Mouse (Mus musculus) retina, postnatal 1 day (tissue): ENCODE measurements around the gene Hipk2.

Experiments used
- DNase-seq: peaks from one replicate; pipeline ENCODE4 v3.0.0-alpha.2; 2012

The Hipk2 gene

GRCm38 (mm10) chr6:38826857-38827256 is 49.1 kb downstream of the Hipk2 start:
- no peak for DNase-seq

GRCm38 (mm10) chr6:38825886-38826285 is 50.1 kb downstream of the Hipk2 start:
- no peak for DNase-seq

DNA sequence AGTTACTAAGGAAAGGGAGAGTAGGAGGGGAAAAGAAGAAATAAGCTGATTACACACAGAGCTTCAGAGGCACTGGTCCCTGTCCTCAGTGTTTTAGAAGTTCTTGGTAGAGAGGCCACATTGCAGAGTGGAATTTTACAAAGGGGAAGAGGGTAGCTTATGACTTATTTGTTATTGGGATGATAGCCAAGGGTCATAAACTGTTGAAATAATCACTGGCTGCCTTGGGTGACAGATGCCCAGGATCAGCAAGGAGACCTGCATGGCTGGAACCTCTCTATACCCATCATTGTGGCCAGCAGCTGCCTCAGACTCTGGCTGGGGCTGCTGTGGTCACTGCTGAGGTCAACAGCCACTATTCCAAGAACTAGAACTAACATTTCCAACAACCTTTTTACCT is 52.1 kb downstream of the Hipk2 start:
- DNase-seq, result no peak

DNA sequence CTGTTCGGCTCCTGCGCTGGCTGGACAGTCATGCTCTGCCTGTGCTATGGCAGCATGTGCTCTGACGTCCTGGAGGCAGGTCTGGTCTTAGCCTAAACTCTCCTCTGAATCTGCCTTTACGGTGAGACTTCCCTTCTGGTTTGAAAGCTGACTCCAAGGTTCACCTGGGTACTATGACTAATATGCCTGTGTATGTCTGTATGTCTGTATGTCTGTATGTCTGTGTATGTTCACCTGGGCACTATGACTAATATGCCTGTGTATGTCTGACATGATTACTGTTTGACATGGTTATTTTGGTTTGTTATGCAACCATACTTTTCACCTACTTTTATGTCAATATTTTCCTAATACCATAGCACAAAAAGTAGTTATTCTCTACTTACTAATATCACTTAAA is 52.8 kb downstream of the Hipk2 start:
- no peak for DNase-seq

- DNase-seq, result no peak
These were observed 54.3 kb downstream of the Hipk2 start for GRCm38 (mm10) chr6:38821686-38822085.

DNA sequence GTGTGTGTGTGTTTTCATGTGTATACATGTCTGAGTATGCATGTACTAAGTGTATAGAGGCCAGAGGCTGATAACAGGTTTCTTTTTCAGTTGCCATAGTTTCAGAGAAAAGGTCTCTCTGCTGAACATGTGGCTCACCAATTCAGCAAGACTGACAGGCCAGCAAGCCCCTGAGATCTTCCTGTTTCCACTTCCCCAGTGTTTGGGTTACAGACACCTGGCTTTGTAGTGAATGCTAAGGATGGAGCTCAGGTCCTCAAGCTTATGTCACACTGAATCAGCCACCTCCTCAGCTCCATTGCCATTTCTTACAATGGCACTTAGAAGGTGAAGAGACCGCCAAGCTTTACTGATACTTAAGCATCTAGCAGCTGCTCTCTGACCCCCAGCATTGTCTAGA is 55.1 kb downstream of the Hipk2 start:
- DNase-seq, result no peak

GRCm38 (mm10) chr6:38816216-38816615 is 59.7 kb downstream of the Hipk2 start:
- no peak for DNase-seq

DNA sequence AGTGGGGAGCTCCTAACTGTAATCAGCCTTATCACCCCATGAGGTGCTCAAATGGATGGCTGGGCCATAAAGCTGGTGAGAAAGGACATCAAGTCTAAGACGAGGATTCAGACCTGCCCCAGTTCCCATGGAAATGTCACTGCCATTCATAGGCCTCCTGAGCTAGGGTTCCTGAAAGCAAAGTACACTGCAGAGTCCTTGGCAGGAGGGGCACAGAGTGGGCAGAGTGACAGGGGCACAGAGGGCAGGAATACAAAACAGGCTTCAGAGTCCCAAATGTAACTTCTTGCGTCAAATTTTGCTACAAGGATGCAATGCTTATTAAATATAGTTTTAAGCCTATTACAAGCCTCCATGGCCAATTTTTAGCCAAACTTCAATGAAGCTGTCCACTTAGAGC is 60.4 kb downstream of the Hipk2 start:
- DNase-seq, result no peak

- no peak for DNase-seq
These were observed 61.3 kb downstream of the Hipk2 start for GRCm38 (mm10) chr6:38814690-38815089.

DNA sequence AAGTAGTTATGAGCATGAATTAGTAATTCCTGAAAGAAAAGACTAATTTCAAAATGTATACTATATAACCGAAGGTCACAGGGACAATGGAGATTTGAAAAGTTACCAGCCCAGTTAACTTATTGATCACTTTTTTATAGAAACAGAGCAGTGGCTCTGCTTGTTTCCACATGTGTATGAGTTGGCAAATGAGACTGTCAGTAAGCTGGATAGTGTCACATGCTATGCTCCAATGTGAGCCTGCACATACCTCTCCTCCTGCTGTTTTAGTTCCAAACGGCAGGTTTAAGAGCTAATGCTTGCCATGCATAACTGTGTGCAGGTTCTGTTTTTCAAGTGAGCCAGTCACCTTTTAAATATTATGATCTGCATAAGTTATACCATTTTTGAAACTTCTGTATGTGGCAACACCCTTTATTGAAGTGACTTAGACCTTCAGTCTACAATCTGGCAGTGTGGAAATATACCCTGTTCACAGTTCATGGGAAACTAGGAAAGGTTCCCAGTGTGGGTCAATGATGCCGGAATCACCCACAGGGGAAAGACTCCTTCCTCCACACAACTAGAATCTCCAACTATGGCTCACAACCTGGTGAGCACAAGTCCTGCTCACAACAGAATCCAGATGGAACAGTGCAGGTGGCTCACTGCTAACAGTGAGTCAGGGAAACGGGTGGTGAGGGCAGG is 64.4 kb downstream of the Hipk2 start:
- no peak for DNase-seq

- DNase-seq, result no peak
These were observed 65.9 kb downstream of the Hipk2 start for GRCm38 (mm10) chr6:38810121-38810475.

- DNase-seq, result peak; percentile 7
These were observed 66.4 kb downstream of the Hipk2 start for GRCm38 (mm10) chr6:38809396-38810120.

- DNase-seq, result no peak
These were observed 67.6 kb downstream of the Hipk2 start for GRCm38 (mm10) chr6:38808317-38808716.

- DNase-seq, result no peak
These were observed 69.0 kb downstream of the Hipk2 start for GRCm38 (mm10) chr6:38806963-38807445.

- DNase-seq, result no peak
These were observed 70.4 kb downstream of the Hipk2 start for GRCm38 (mm10) chr6:38805612-38806011.

DNA sequence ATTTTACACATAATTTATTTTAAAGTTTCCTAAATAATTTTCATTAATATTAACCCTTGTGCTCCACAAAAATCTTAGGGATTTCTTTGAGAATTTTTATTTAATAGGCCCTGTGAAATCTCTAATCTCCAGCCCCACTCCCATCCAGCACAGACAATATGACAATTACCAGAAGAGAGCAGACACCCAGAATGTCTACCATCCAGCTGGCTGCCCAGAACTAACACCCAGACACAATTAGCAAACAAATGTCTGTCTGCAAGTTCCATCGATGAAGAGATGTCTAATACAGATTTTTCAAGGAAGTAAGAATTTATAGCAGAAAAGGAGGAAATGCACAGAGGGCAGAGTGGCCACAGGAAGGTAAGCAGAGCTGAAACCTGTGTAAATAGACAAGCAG is 74.7 kb downstream of the Hipk2 start:
- DNase-seq, result no peak

DNA sequence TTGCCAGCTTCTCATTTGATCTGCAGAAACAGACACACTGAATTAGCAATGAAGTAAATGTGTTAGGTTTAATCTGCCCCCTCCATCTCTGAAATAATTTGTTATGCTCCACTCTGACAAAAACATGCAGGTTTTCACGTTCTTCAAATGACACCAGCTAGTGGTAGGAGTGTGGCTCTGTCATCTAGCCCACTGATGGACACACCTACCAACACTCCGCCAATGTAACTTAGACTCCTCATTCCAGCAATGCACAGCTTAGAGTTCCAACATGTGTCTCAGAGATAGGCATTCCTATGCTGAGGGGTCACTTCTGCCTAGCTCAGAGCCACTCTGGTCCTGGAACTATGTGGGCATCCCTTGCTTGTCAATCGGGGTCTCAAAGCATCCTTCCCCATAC is 78.4 kb downstream of the Hipk2 start:
- DNase-seq, result no peak

DNA sequence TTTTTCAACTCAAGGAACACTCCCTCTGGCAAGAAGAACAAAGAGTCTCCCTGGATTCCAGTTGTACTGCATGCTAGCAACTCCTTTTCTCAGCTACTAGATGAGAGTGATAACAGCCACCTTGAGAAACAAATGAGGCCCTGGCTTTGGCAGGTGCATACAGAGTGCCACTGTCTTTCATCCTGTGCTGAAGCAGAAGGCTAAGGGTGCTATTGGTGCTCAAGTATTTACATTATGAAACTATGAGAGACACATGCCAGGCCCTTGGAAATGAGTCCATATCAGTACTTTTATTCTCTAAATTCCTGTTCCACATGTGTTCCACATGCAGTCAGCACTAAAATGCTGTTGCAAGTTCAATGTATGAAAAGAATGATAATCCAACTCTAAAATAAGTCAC is 79.0 kb downstream of the Hipk2 start:
- no peak for DNase-seq

GRCm38 (mm10) chr6:38796388-38796787 is 79.6 kb downstream of the Hipk2 start:
- DNase-seq, result no peak

DNA sequence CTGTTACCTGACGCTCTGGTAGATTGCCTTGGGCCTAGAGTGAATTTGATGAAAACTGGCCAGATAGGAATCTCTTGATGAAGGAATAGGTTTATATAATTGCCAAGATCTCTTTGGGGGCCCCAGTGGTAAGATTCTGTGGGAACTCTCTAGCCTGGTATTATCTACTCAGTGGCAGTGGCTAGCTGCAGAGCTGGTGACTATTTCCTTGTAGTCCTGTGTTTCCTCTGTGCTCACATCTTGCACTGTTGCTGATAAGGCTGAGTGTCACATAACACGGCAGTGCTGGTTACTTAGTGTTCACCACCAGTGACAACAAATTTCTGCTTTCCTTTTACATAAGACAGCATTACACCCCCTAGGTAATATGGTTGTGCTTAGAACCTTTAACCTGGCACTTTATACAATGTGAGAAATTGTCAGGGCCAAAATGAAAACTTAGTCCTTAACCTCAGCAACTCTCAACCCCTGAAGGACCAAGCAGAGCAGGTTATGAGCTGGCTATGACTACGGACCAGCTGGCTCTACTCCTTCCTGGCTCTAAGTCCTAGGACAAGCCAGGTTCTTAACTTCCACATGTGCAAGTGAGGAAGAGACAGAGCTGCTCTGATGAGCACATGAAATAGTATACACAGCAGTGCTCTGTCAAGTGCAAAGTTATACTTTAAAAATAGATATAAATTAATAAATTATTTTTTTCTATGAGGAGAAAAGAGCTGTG is 80.7 kb downstream of the Hipk2 start:
- DNase-seq, result no peak

- no peak for DNase-seq
These were observed 83.0 kb downstream of the Hipk2 start for GRCm38 (mm10) chr6:38792966-38793365.

DNA sequence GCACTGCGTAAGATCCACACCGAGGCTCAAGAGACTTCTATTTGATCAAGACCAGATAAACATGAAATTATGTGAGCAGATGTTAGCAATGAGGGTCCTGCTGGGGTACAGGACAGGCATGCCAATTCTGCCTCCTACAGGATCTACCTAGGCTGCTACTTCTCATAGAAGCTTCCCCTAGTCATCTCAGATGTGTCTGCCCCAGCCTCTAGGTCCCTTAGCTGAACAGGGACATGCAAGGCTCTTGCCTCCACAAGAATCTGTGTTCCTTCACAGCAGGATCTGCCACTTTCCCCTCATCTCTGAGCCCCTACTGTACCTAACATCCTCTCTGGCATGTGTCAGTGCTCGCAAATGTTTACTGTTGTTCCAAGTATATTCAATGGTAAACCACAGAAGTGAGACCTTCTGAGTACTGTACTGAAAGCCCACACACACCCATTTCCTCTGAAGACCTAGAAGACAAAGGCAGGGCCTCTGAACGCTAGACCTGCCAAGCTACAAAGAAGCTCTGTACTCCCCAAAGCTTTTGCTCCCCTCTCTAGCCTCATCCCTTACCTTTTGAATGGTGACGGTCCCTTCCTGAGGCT is 86.6 kb downstream of the Hipk2 start:
- no peak for DNase-seq

GRCm38 (mm10) chr6:38787811-38788509 is 88.0 kb downstream of the Hipk2 start:
- no peak for DNase-seq
